Mouse (Mus musculus) kidney, adult 2 months (tissue): ENCODE measurements at regions not wholly inside any gene's neighbourhood (a gene's known extent, or its start where the extent isn't known, plus 50 kb on each side); places are given as distances from the start of the nearest gene placed in this dataset.

Source experiments
- CTCF ChIP-seq: fragments of 200-500 bp; conservative IDR thresholded peaks from 2 replicates; pipeline ENCODE4 v1.5.1; 2011; ENCODE audit warnings: low read depth, mild to moderate bottlenecking, control low read depth, low read length, moderate library complexity, mixed read lengths; ENCODE audit not compliant: insufficient read depth, insufficient read length
- POLR2A ChIP-seq: fragments of 200-500 bp; IDR thresholded peaks from one replicate; pipeline ENCODE4 v1.6.1; 2011; ENCODE audit warnings: low read depth, low read length, control low read depth

DNA sequence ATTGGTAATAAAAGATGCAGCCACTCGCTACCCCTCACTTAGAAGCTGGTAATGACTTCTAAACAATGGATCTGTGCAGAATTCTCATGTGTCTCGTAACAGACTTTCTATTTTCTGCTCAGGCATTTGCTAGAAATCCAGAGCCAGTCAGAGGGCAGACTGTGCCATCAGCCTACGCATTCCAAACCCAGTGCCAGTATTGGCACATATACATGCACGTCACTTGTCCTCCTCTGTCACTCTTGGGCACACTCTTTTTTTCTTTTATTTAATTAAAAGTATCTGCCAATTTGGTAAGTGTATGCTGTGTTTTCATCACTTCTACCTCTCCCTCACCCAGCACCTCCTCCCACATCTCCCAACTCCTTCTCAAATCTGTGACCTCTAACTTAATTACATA is 519.6 kb upstream of the Adamts9 start:
- TF ChIP-seq CTCF (no peak), POLR2A (no peak)
